Mouse (Mus musculus) cerebellum, adult 2 months (tissue): ENCODE measurements around the gene Map3k6.

Experiments used
- CTCF ChIP-seq: fragments of 200-500 bp; IDR thresholded peaks from 2 replicates; pipeline ENCODE4 v1.5.1; 2011; ENCODE audit warnings: low read depth, mild to moderate bottlenecking, control low read depth, low read length, moderate library complexity, borderline replicate concordance; ENCODE audit not compliant: insufficient read depth
- POLR2A ChIP-seq: fragments of 200-500 bp; IDR thresholded peaks from 2 replicates; pipeline ENCODE4 v1.6.1; 2011; ENCODE audit warnings: low read length, control low read depth, borderline replicate concordance; ENCODE audit not compliant: insufficient read depth

DNA sequence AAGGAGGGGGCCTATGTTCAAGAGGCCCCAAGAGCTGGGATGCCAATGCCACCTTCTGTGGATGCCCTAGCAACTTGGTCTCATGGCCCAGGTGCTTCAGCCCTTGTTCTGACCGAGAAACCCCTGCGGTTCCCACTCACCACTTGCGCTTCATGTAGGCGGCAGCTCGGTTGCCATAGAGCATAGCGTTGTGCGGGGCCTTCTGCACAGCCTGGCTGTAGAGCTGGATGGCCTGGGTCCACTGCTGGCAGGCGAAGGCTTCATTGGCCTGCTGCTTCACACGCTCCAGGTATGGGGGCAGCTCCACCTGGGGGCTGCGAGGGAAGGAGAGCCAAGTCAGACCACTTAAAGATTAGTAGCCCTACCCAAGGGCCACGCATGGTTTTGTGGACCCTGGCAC, 59.8 kb downstream of the Map3k6 start:
- TF ChIP-seq CTCF (no peak), POLR2A (no peak)
